ENCODE assay signal across 12 mouse cellular contexts in genomic region chr5:139706496-139706895, GRCm38 (mm10).
"Had no signal": no experiment of that assay in that cellular context is flagged by ENCODE, and none has a peak within 500 bp of the region (broad histone marks: within the 10 kb centered on the region; RNA-seq: fewer than 3 reads in every experiment).

No protein-coding gene starts in this region.

- DNase-seq: retina, postnatal 1 day; right cerebral cortex, adult 18-20 months; right cerebral cortex, postnatal 14 days; right cerebral cortex, postnatal 25 days; right cerebral cortex, postnatal 4 days; spleen, adult 18-20 months; thymus, adult 18-20 months; thymus, adult 2 months; thymus, postnatal 14 days; thymus, postnatal 25 days; thymus, postnatal 36 days; thymus, postnatal 4 days had no signal
